In genomic region chr2:132509714-132510113, GRCm38 (mm10) we compare ENCODE assay signal across 18 mouse cellular contexts.
DNase-seq lines count a peak whose midpoint lies in the region; ATAC-seq and TF ChIP-seq lines count a peak whose summit lies in the region.
"Had no signal": no experiment of that assay in that cellular context is flagged by ENCODE, and none has a peak within 500 bp of the region (broad histone marks: within the 10 kb centered on the region; RNA-seq: fewer than 3 reads in every experiment).

No protein-coding gene starts in this region.

- 0 out of 2 replicates have a peak overlapping the region, but pooled peaks have one; percentile 32 for H3K27ac ChIP-seq in left cerebral cortex, adult 2 months
- no peak overlapping the region for H3K27ac ChIP-seq in heart, embryonic 11.5 days (ENCODE audit: low read depth, low read length)
- H3K27ac ChIP-seq: embryonic facial prominence, embryonic 10.5 days; limb, embryonic 10.5 days; macrophage; neural tube, embryonic 15.5 days; stomach, embryonic 15.5 days had no signal

- no peak overlapping the region for H3K9ac ChIP-seq in heart, embryonic 11.5 days (ENCODE audit: low read depth, low read length)
- H3K9ac ChIP-seq: neural tube, embryonic 15.5 days; stomach, embryonic 15.5 days had no signal

- peak; percentile 56 for ATAC-seq in CD4-positive, CD25-positive, alpha-beta regulatory T cell, adult 4 months
- ATAC-seq in megakaryocyte progenitor cell, adult 5-6 weeks (replicated peaks; ENCODE audit: poor library complexity), result 0 out of 2 replicates have a peak, but pooled peaks have one; percentile 10
- ATAC-seq in heart, embryonic 11.5 days (replicated peaks; ENCODE audit: insufficient number of reproducible peaks, low FRiP score, low TSS enrichment), result no peak
- ATAC-seq: midbrain, embryonic 16.5 days; Patski had no signal

- no peak for TF ChIP-seq CTCF in left cerebral cortex, adult 2 months (IDR thresholded peaks at IDR 0.05)

- no peaks in the 10 kb centered on the region for H3K36me3 ChIP-seq in heart, embryonic 11.5 days (ENCODE audit: control insufficient read depth, insufficient read depth, low read length)
- H3K36me3 ChIP-seq: embryonic facial prominence, embryonic 10.5 days; limb, embryonic 10.5 days; neural tube, embryonic 15.5 days; stomach, embryonic 15.5 days had no signal

- intact Hi-C loops in left cerebral cortex, adult 2 months (cut with DNase I), result loop anchor here (5.0 kb wide), 2 partner anchors 132 to 178 kb away; partner anchors contain the start of gene Shld1

- WGBS in heart, embryonic 11.5 days (ENCODE audit: insufficient replicate concordance), result 88% methylated on average over 1 of the region's 1 CpGs

- no peaks in the 10 kb centered on the region for H3K9me3 ChIP-seq in heart, embryonic 11.5 days (replicated peaks; ENCODE audit: control insufficient read depth, low read length)
- H3K9me3 ChIP-seq: embryonic facial prominence, embryonic 10.5 days; limb, embryonic 10.5 days; neural tube, embryonic 15.5 days; stomach, embryonic 15.5 days had no signal

- no peak overlapping the region for H3K4me3 ChIP-seq in left cerebral cortex, adult 2 months
- H3K4me3 ChIP-seq in heart, embryonic 11.5 days (ENCODE audit: low read depth, low read length), result no peak overlapping the region
- H3K4me3 ChIP-seq: embryonic facial prominence, embryonic 10.5 days; limb, embryonic 10.5 days; neural tube, embryonic 15.5 days; stomach, embryonic 15.5 days had no signal

- H3K27me3 ChIP-seq in heart, embryonic 11.5 days (ENCODE audit: control insufficient read depth, insufficient read depth, low read length), result no peaks in the 10 kb centered on the region
- H3K27me3 ChIP-seq: neural tube, embryonic 15.5 days; stomach, embryonic 15.5 days had no signal

- no peak overlapping the region for H3K4me2 ChIP-seq in heart, embryonic 11.5 days
- H3K4me2 ChIP-seq: neural tube, embryonic 15.5 days; stomach, embryonic 15.5 days had no signal

- H3K4me1 ChIP-seq in heart, embryonic 11.5 days (ENCODE audit: control insufficient read depth, insufficient read depth, low read length), result peaks cover 9% of the 10 kb centered on the region; the same call in 1 of the 2 replicates
- H3K4me1 ChIP-seq: neural tube, embryonic 15.5 days; stomach, embryonic 15.5 days had no signal

- DNase-seq in left cerebral cortex, adult 2 months (ENCODE audit: extremely low spot score in 1 of 2, low spot score in 2 of 2), result no peak
- DNase-seq in left cerebral cortex, adult 8-10 months (ENCODE audit: low spot score in 2 of 2), result no peak
- peak; percentile 64 for DNase-seq in thymus, postnatal 14 days
- no peak for DNase-seq in kidney, postnatal 10 days
- no peak for DNase-seq in gastrocnemius, postnatal 4 days (ENCODE audit: low spot score in 2 of 2)
- DNase-seq: adrenal gland, adult 2 months; gastrocnemius, postnatal 36 days; kidney, adult 9 months had no signal
